Mouse (Mus musculus) kidney, embryonic 16.5 days (tissue): ENCODE results near the gene Zfp830. TPM values are rescaled to one million over a fixed set of nuclear protein-coding genes. Genes with fewer than 3 reads are reported as not detected.

Experiments
- ATAC-seq: fragments of 200-750 bp; cut with Nextera tagmentation; 2 replicates; pipeline ENCODE4 v1.8.0; 2017; ENCODE audit warnings: moderate TSS enrichment; ENCODE audit not compliant: low FRiP score, low TSS enrichment
- H3K27ac ChIP-seq: fragments of 300-500 bp; sonication (generic); 2 replicates; pipeline ENCODE4 v1.5.1; 2014; ENCODE audit warnings: low read length
- H3K27me3 ChIP-seq: fragments of 300-500 bp; sonication (generic); 2 replicates; pipeline ENCODE4 v1.6.1; 2014; ENCODE audit warnings: low read length, control low read depth, mixed read lengths; ENCODE audit not compliant: insufficient read depth
- H3K36me3 ChIP-seq: fragments of 300-500 bp; sonication (generic); 2 replicates; pipeline ENCODE4 v1.6.1; 2014; ENCODE audit warnings: low read length, control low read depth, mixed read lengths; ENCODE audit not compliant: insufficient read depth
- H3K4me1 ChIP-seq: fragments of 300-500 bp; sonication (generic); 2 replicates; pipeline ENCODE4 v1.6.1; 2014; ENCODE audit warnings: low read length, control low read depth, mixed read lengths; ENCODE audit not compliant: insufficient read depth
- H3K4me2 ChIP-seq: fragments of 300-500 bp; sonication (generic); replicated peaks from 2 replicates; pipeline ENCODE4 v1.6.1; 2014; ENCODE audit warnings: low read depth, low read length
- H3K4me3 ChIP-seq: fragments of 300-500 bp; sonication (generic); 2 replicates; pipeline ENCODE4 v1.5.1; 2014; ENCODE audit warnings: mild to moderate bottlenecking, low read length
- H3K9ac ChIP-seq: fragments of 300-500 bp; sonication (generic); replicated peaks from 2 replicates; pipeline ENCODE4 v1.6.1; 2014; ENCODE audit warnings: low read length
- H3K9me3 ChIP-seq: fragments of 300-500 bp; sonication (generic); 2 replicates; pipeline ENCODE4 v1.6.1; 2016; ENCODE audit warnings: low read length, control low read depth
- WGBS: fragments of 180-500 bp; shearing (Covaris S2); extraction: QIAGEN DNeasy Blood & Tissue Kit; methylation state at CpG from one replicate; pipeline ENCODE4 v1.1.7; 2014; 5-methylcytosine and 5-hydroxymethylcytosine counted together
- polyA plus RNA-seq: library from polyadenylated mRNA; unstranded; fragments of >200 nt; fragmentation: Nextera tagmentation; extraction: Ambion mirVana; gene quantifications from 2 replicates; pipeline ENCODE4 v1.2.1, GENCODE M21; 2015

Gene Zfp830
- polyA plus RNA-seq: 42.6 and 43.9 TPM in 2 replicates

GRCm38 (mm10) chr11:82763742-82764437, at the start of gene Zfp830, which contains the start of gene Cct6b:
TSS of gene Zfp830 (plus strand) at chr11:82764345.
TSS of gene Cct6b (minus strand) at chr11:82764321.
- Histone ChIP-seq H3K36me3 (0 out of 2 replicates have a peak, but pooled peaks cover 3% of the 10 kb centered on the region), H3K27me3 (no peaks in the 10 kb centered on the region)

GRCm38 (mm10) chr11:82719294-82719693, 44.9 kb upstream of the Zfp830 start:
- H3K4me1 ChIP-seq: no peaks in the 10 kb centered on the region
- H3K36me3 ChIP-seq: no peaks in the 10 kb centered on the region
- H3K4me2 ChIP-seq: no peak overlapping the region
- H3K27ac ChIP-seq: no peak overlapping the region
- no peaks in the 10 kb centered on the region for H3K27me3 ChIP-seq
- WGBS: 87% methylated on average over 12 of the region's 12 CpGs
- H3K9me3 ChIP-seq: no peaks in the 10 kb centered on the region
- H3K4me3 ChIP-seq: no peak overlapping the region
- ATAC-seq: no peak
- no peak overlapping the region for H3K9ac ChIP-seq

More at GRCm38 (mm10) chr11:82763742-82764437, at the start of gene Zfp830, which contains the start of gene Cct6b:
- H3K9me3 ChIP-seq: no peaks in the 10 kb centered on the region
- H3K4me2 ChIP-seq: peak within 1 kb of the TSS; percentile 97
- peak; percentile 100 for ATAC-seq
- H3K4me3 ChIP-seq: peak within 1 kb of the TSS; percentile 98
- under 1% methylated on average over 44 of the region's 44 CpGs for WGBS
- peak within 1 kb of the TSS; percentile 95 for H3K27ac ChIP-seq
- peaks cover 24% of the 10 kb centered on the region for H3K4me1 ChIP-seq
- peak within 1 kb of the TSS; percentile 95 for H3K9ac ChIP-seq

GRCm38 (mm10) chr11:82726862-82727261, 37.3 kb upstream of the Zfp830 start:
- no peak for ATAC-seq
- Histone ChIP-seq H3K9me3 (peaks cover 4% of the 10 kb centered on the region), H3K4me1 (no peaks in the 10 kb centered on the region), H3K27me3 (no peaks in the 10 kb centered on the region), H3K27ac (no peak overlapping the region), H3K9ac (no peak overlapping the region), H3K4me3 (no peak overlapping the region), H3K4me2 (no peak overlapping the region), H3K36me3 (no peaks in the 10 kb centered on the region)
- WGBS: 91% methylated on average over 2 of the region's 2 CpGs

DNA sequence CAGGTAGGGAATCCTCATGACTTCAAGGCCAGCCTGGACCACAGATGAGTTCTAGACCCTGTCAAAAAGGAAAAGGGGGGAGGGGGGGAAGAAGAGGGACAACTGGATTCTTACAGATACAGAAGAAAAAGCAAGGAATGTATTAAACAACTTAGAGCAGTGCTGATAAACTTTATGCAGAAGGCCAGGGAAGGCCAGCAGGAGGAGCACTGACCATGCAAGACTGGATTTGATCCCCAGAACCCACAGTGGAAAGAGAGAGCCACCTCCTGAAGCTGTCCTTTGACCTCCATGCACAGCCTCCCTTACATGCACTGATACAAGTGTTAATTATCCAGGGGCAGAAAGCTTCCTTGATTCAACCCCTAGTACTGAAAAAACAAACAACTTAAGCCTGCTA, 29.9 kb upstream of the Zfp830 start:
- H3K9me3 ChIP-seq: no peaks in the 10 kb centered on the region
- H3K4me1 ChIP-seq: no peaks in the 10 kb centered on the region
- H3K4me2 ChIP-seq: no peak overlapping the region
- H3K9ac ChIP-seq: no peak overlapping the region
- H3K36me3 ChIP-seq: no peaks in the 10 kb centered on the region
- no peak for ATAC-seq
- no peaks in the 10 kb centered on the region for H3K27me3 ChIP-seq
- no peak overlapping the region for H3K27ac ChIP-seq
- H3K4me3 ChIP-seq: no peak overlapping the region

DNA sequence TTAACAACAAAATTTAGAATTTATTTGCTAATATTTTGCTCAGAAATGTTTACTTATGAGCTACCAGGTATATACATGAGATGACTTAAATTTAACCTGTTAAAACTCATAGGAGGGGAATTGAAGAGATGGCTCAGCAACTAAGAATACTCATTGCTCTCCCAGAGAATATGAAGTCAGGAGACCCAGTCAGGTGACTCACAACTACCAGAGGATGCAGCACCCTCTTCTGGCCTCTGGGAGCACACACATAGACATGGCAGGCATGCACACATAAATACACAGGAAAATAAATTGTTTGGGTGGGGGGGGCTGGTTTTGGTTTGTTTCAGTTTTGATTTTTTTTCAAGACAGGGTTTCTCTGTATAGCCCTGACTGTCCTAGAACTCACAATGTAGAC, 25.1 kb upstream of the Zfp830 start:
- no peaks in the 10 kb centered on the region for H3K9me3 ChIP-seq
- no peaks in the 10 kb centered on the region for H3K27me3 ChIP-seq
- no peak overlapping the region for H3K9ac ChIP-seq

DNA sequence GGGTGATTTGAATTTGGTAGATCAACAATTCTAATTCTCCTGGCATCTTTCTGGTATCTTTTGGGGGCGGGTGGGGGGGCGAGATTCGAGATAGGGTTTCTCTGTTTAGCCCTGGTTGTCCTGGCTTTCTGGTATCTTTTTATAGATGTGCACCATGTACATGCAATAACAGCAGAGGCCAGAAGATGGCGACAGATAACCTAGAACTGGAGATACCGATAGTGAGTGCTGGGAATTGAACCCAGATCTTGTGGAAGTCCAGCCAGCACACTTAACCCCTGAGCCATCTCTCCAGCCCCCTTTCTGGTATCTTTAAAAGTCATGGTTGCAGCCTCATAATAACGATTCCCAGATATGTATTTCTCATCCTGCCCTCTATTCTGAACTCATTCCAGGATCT, 18.0 kb upstream of the Zfp830 start:
- Histone ChIP-seq H3K27ac (no peak overlapping the region), H3K4me1 (no peaks in the 10 kb centered on the region), H3K4me2 (no peak overlapping the region), H3K9me3 (0 out of 2 replicates have a peak, but pooled peaks cover 3% of the 10 kb centered on the region), H3K36me3 (no peaks in the 10 kb centered on the region), H3K9ac (no peak overlapping the region), H3K27me3 (no peaks in the 10 kb centered on the region), H3K4me3 (no peak overlapping the region)
- no peak for ATAC-seq
- 32% methylated on average over 6 of the region's 6 CpGs for WGBS

More for the DNA sequence above, 25.1 kb upstream of the Zfp830 start:
- Histone ChIP-seq H3K27ac (no peak overlapping the region), H3K4me1 (no peaks in the 10 kb centered on the region), H3K4me3 (no peak overlapping the region), H3K4me2 (no peak overlapping the region), H3K36me3 (no peaks in the 10 kb centered on the region)
- ATAC-seq: no peak

GRCm38 (mm10) chr11:82746857-82747366, 17.2 kb upstream of the Zfp830 start:
- Histone ChIP-seq H3K4me3 (peak overlapping the region; percentile 15; the same call in 1 of the 2 replicates), H3K4me1 (no peaks in the 10 kb centered on the region), H3K36me3 (no peaks in the 10 kb centered on the region), H3K27ac (no peak overlapping the region), H3K27me3 (no peaks in the 10 kb centered on the region), H3K9ac (no peak overlapping the region), H3K9me3 (0 out of 2 replicates have a peak, but pooled peaks cover 3% of the 10 kb centered on the region), H3K4me2 (no peak overlapping the region; the same call in 1 of the 2 replicates)
- 82% methylated on average over 8 of the region's 8 CpGs for WGBS
- no peak for ATAC-seq

GRCm38 (mm10) chr11:82752349-82753115, 11.6 kb upstream of the Zfp830 start:
- H3K36me3 ChIP-seq: no peaks in the 10 kb centered on the region
- no peak overlapping the region for H3K4me3 ChIP-seq
- H3K27ac ChIP-seq: no peak overlapping the region
- no peak overlapping the region for H3K9ac ChIP-seq
- H3K27me3 ChIP-seq: no peaks in the 10 kb centered on the region
- H3K9me3 ChIP-seq: no peaks in the 10 kb centered on the region
- no peaks in the 10 kb centered on the region for H3K4me1 ChIP-seq
- no peak overlapping the region for H3K4me2 ChIP-seq
- ATAC-seq: no peak
- WGBS: 52% methylated on average over 6 of the region's 6 CpGs

- ATAC-seq: no peak
- Histone ChIP-seq H3K36me3 (no peaks in the 10 kb centered on the region), H3K4me1 (no peaks in the 10 kb centered on the region), H3K9me3 (no peaks in the 10 kb centered on the region), H3K27ac (no peak overlapping the region), H3K9ac (no peak overlapping the region), H3K27me3 (no peaks in the 10 kb centered on the region), H3K4me2 (no peak overlapping the region), H3K4me3 (no peak overlapping the region)
- 84% methylated on average over 1 of the region's 1 CpGs for WGBS
Measured at GRCm38 (mm10) chr11:82755919-82756318, 8.2 kb upstream of the Zfp830 start.
